Mouse (Mus musculus): ENCODE measurements around the gene Ptprn2. TPM values are rescaled to one million over a fixed set of nuclear protein-coding genes. Genes with fewer than 3 reads are reported as not detected.

Ptprn2 gene
- total RNA-seq, 2 experiments from 2014 or later: 0.31 to 0.45 TPM

DNA sequence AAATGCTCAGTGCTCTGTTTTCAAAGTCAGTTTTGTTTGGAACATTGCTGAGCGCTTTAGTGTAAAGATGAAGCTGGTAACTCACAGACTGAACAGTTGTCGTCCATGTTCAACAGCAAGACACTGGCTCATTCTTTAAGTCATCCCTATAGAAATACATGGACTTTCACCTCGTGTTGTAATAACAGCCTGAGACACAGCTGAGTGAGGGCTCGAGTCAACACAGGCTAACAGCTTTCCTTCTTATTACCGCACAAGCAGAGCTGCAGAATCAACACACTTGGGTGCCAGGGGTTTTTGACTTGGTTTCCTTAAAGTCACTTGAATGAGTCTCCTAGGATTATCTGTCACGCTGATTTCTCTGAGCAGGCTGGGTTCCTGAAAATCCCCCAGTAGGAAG, 744.8 kb downstream of the Ptprn2 start:
- no peak for DNase-seq

DNA sequence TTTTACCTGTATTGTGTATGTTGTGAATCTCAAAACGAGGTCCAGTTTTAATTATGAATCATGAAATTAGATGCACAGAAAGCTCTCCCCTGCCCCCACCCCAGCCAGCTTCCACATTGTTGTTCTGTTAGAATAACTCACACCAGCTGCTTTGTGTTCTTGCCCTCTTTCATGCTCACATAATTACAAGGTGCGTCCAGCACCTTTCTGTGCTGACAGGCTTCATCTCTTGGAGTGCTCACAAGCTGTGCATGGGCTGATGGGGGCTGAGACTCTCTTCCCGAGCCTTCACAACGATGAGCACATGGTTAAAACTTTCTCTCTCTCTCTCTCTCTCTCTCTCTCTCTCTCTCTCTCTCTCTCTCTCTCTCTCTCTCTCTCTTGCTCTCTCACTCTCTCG, 746.3 kb downstream of the Ptprn2 start:
- no peak for DNase-seq

DNA sequence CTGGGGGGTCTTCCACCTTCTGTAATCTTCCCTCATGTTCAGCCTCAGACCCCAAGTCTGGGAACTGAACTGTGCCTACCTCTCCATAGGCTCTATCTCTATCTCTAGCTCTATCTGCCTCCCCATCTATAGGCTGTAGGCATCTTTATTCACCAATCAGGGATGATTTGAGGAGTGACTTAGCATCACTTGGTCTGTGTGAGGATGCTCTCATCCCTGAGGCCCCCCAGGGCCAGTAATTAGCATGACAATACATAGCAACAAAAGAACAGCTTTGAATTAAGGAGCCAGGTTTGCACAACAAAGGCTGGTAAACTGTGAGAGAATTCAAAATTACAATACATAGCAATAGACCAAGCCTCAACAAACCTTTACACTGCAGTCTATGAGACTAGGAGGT, 749.6 kb downstream of the Ptprn2 start:
- no peak for DNase-seq

DNA sequence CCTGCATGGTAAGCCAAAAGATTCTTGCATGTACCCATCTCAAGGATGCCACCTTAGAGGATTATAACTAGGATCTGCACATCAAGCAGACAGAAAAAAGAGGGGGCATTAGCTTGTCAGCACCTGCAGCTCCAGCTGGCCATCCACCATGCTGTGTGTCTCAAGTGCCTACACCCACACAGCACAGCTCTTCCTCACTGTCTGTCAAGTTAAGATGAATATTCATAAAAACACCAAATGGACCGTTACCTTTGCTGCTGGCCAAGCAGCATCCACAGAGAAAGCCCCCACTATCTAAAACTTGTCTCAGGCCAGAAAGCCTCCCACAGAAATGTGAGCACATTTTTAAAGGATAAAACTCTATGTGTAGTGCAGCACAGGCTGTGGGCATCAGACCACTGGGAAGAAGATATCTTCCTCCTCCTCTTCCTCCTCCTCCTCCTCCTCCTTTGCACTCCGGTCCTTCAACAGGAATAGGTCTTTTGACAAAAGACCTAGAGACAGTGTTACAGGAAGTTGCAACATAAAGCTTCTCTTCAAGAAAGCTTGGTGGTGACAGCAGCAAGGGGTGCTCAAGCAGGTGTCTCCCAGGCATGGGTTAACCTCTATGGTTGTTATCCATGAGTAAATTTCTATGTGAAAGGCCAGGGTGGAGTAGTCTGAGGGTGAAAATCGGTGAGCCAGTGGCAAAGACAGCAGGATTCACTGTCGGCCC, 750.7 kb downstream of the Ptprn2 start:
- no peak for DNase-seq

DNA sequence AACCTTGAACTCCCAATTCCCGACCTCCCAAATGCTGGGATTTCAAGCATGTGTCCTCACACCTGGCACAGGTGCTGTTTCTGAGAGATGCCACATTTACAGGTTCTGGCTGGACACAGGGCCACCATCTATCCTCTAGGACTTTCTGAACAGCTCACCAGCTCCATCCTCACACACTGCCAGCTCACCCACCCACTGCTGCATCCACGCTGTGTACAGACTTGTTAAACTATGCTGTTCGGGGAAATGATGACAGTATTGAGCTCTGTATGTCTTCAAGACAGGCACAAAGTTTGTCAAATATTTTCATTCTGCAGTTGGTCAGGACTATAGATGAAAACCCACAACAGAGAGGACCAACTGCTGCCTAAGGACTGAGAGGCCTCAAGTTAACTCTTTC, 751.5 kb downstream of the Ptprn2 start:
- no peak for DNase-seq

DNA sequence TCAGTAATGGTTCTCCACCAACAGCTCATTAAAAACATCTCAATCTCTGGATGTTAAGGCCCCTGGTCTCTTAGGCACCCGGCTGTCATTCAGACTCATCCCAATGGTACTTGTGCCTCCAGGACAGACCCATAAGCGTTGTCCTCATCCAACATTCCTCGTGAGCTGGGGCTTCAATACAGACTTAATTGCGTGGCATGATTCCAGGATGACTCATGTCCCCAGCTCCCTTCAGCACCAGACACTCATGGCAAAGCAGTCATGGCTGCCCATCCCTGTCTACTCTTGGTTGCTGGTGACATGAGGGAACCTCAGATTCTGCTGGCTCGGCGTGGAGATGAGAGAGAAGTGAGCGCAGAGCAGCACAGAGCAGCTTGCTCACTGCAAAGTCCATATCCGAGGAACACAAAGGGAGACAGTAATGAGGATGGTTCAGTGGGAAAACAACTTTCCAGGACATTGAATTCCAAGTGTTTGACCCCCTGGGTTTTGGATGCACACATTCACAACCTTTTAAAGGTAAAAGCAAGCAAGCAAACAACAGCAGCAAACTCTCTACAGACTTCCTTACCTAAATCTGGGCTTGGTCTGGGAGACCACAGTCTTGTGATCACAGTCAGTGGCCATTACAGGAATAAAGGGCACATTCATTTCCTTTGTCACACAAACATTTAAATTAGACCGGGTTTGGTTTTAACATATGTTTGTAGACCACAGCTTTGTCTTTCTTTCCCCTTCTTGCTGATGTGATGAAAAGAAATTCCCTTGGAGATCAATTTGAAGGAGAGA, 754.6 kb downstream of the Ptprn2 start:
- DNase-seq: no peak

DNA sequence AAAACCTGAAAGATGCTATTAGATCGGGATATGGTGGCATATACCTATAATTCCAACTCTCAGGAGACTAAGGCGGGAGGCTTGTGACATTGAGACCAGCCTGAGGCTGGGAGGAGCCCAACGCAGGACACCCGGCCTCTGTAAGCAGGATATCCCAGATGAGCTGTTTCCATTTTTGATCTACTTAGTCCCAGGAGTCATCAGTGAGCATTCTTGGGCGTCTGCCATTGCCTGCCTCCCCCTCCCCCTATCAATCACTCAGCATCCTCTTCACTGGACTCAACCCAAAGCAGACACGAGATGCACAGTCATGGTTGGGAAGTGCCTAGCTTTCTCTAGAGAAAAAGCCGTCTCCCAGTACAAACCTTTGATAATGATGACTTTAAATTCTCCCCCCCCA, 756.7 kb downstream of the Ptprn2 start:
- no peak for DNase-seq

DNA sequence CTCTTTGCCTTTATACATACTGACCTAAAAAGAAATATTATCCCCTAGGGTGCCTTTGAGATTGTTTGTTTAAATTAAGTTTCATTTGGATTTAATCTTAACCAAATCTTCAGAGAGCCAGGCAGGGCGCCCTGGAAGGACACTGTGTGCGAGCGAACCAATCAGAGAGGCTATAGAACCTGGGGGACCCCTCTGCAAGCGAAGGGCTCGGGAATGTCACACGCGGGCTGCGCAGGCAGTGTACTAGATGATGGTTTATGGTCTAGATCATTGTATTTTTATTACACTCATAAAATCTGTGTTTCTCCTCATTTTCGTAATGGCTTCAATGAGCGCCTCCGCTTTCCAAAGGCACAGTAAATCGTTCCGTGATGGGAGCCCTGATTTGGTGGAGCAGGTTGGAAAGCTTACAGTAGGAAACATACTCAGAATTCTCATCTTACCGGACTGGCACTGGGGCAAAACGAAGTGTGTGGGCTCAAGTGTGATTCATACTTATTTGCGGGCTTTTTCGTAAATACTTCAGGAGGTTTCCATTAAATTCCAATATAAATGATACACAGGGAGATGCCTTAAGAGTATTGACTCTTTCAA, 760.5 kb downstream of the Ptprn2 start:
- no peak for DNase-seq

DNA sequence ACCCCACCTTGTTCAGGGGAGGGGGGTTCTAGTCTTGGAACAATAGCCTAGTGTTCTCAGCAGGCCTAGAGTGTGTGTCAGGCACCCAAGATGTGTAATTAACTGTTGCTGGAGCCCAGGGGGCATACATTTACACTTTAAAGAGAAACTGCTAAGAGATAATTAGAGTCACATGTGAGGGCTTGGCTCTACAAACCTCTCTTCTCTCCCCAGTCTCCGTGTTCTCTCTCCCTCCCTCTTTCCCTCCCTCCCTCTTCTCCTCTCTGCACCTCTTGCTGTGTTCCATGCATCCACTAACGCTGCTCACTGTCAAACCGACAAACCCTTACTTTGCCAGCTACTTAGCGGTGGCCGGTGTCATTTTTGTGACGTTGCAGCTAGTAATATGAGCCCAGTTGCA, 764.9 kb downstream of the Ptprn2 start:
- DNase-seq: no peak

DNA sequence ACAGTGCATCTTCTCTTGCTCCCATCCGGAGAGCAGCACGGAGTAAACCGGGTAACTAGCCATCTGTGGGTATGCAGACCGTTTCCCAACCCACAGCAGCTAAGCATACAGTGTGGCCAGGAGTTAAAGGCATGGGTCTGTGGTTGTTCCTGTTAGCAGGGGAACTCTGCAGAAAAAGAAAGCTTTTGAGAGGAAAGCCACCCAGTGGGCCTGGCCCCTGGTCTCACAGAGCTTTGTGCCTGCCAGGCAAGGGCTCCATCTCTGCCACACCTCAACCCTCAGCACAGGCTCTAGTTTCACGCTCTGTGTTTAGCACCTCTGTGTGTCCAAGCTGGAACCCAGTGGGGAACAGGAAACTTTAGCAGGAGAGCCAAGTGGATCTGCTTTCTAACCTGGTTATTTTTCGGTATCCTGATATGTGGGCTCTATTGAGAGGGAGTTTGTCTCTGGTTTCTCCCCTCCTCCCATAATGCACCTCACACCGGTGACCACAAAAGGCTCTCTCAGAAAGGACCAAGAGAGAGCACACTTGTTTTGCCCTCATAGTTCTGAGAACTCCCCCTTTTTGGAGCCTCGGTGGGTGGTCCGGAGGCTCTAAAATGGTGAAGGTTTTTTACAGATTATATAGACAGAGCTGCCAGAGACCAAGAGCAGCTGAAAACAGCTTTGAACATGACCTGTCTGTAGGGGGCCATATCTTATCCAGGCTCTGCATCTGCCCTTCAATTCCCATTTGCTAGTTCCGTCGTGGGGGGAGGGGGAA, 766.3 kb downstream of the Ptprn2 start:
- no peak for DNase-seq

DNA sequence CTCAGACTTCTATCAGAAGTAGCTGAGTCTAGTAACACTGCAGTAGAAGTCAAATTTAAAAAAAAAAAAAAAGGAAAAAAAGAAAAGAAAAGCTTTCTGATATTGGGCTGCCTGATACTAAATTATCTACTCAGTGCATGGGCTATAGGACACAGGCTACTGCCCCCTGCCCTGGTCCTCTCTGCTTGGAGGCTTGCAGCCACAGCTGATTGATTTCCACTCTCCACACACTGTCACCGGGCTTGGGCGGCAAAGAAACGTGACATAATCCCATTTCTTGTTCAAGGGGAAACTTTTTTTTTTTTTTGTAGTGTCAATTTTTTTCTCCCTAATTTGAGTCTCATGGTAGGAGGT, 766.9 kb downstream of the Ptprn2 start:
- no peak for DNase-seq

DNA sequence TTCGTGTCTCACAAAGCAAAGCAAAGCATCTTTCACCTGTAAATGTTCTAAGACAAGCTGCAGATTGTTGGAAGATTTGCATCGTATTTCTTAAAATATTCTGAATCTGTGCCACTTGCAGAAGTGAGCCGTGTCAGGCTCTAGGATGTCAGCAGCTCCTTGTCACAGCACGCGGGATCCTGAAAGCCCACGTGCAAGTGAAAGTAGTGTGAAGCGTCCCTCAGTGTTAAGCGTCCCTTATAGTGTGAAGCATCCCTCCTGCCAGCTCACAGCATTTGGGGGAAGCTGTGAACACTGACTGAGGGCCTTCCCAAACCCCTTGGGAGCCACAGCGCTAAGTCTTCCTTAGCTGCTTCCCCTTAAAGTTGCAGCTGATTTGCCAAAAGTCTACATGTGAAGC, 768.8 kb downstream of the Ptprn2 start:
- DNase-seq: no peak

DNA sequence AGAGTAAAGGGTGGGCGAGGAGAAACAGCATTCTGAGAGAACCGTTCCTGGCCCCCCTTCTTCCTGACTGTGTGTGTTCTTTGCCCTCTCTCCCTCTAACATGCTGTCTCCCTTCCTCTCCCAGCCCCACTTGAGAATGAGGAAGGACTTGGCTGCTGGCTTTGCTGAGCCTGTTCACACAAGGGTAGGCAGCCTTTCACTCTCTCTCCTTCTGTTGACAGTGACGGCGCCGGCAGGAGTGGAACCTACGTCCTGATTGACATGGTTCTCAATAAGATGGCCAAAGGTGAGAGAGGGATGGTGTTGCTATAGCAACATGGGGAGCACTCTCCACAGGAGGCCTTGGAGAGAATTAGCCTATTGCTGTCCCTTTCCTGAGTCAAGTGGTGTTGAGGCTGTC, 769.8 kb downstream of the Ptprn2 start:
- no peak for DNase-seq

DNA sequence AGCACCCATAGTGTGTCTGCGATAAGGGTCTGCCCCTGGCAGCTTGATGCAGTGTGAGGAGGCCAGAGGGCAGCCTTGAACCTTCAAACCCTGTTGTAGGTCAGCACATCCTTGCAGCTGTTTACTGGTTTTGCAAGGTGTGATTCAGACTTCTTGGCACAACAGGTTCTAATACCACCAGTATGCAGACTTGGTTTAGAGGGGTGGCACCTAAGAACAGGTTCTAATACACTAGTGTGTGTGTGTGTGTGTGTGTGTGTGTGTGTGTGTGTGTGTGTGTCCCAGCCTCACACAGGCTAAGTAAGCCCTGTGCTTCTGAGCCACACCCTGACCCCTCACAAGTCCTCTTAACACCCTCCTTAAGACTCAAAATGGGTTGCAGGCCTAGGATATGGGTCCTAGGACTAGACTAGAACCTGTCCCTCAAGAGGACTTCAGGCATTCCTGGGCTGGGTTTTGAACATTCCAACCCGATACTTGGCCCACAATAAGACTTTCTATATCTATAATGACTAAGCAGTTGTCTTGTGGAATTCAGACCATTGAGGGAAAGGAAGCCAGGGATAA, 770.3 kb downstream of the Ptprn2 start:
- no peak for DNase-seq

DNA sequence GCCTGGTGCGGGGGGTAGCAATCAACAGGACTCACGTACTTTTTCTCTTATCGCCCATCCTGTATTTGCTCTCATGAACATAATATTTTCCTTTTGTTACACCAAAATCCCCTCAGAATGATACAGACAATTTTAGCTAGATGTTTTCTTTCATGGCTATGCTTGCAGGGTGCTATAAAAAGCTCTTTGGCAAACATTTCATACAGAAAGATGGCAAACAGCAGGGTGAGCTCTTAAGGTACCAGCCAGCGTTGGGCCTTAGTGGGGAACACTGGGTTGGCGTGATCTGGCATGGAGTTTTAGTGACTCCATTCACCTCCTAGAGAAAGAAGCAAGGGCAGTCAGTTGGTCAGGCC, 771.3 kb downstream of the Ptprn2 start:
- no peak for DNase-seq

DNA sequence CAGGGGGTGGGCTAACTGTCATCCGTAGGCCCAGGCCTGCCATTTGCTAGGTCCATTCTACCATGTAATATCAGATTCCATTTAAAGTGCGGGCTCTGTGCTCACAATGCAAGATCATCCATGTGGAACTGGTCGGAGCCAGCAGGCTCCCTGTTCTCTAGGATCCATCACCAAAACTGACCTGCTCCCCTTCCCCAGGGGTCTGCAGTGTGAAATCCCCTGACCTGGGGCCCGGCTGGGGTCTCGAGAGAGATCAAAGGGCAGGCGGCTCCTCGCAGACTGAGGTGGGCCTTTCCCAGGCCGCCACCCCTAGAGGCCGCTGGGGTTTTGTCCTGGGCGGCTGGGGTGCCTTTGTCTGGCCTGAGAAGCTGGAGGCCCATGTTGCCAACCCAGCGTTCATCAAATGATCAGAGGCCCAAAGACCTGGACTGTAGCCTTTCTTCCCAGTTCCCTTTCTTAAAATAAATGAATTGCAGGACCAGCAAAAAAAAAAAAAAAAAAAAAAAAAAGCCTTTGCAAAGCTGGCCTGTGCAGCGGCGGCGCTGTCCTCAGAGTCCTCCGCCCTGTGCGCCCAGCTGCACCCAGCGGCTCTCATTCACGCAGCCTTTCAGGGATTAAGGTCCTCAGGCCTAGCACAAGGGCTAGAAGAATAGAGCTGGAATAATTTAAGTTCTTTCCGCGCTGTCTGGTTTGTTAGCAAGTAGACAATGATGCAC, 771.8 kb downstream of the Ptprn2 start:
- no peak for DNase-seq

DNA sequence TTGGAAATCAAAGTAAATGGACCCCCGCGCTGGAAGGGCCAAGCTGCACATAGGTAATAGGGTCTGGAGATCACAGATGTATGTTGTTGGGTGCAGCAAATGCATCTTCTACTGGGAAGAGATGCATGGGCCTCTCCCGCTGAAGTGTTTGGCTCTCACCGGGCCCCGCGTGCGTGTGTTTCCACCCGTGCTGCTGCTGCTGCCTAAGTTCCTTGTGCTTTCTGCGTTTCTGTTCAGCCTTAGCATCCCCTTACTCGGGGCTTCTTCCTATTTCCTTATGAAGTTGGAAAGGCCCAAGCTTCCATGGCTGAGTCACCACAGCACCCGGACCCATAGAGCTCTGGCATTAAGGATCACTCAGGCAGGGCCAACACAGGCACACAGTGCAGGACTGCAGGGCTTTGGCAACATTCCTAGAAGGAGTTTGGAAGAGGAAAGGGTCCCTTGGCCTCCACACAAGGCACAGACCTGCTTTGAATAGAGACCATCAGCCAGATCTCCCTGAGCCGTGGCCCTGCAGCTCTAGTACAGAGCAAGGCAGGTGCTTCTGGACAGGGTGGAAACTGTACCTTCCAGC, 772.5 kb downstream of the Ptprn2 start:
- no peak for DNase-seq

DNA sequence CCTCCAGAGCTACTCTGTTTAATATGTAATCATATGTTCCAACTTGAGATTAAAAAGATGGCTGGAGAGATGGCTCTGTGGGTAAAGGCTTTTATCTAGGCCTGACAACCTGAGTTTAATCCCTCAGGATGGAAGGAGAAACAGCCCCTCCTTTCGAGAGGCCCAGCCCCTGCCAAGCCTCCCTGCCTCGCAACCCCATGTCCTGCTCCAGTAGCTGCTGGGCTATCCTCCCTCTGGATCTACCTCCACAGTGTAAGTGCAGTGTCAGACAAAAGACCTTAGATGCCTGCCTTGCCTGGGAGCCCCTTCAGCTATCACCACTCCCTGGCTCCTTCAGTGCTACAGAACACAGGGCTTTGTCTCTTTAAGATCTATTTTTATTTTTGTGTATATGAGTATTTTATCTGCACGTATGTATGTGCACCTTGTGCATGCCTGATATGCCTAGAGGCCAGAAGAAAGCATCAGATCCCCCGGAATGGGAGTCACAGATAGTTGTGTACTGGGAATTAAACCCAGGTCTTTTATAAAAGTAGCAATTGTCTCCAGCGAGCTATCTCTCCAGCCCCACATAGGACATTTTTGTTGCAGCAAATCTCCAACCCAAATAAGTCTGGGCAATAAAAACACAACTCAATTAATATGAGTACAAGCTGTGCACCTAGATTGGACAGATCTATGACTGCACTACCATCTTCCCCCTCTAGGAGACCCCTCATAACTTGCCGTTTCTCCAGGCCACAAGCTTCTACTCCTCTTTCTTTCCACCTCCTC, 775.1 kb downstream of the Ptprn2 start:
- no peak for DNase-seq

DNA sequence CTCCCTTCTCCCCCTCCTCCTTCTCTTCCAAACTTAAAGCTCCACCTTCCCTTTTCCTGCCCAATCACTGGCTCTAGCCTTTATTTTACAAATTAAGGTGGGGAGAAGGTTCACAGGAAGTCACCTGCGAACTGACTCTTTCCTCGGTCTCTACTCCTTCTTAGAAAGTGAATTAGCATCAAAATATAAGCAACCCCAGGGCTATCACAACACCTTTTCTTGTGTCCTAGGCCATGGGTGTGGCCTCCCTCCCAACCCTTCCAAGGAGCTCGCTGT, 775.6 kb downstream of the Ptprn2 start:
- no peak for DNase-seq

DNA sequence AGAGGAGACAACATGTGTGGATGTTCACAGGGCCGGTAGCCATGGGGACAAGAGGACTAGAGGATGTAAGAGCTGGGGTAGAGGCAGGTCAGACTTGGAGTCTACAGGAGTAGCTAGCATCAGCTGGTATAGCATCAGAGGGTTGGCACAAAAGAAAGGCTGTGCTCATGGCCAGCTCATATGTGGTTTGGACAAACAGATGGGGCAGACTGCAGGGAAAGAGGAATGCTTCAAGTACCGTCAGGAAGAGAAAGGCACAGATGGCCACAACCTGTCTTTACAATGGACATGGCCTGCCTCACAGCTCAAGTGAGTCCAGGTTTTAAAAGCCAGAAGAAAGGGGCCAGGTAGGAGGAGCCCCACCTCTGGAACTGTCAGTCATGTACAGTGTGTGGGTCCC, 776.5 kb downstream of the Ptprn2 start:
- no peak for DNase-seq

DNA sequence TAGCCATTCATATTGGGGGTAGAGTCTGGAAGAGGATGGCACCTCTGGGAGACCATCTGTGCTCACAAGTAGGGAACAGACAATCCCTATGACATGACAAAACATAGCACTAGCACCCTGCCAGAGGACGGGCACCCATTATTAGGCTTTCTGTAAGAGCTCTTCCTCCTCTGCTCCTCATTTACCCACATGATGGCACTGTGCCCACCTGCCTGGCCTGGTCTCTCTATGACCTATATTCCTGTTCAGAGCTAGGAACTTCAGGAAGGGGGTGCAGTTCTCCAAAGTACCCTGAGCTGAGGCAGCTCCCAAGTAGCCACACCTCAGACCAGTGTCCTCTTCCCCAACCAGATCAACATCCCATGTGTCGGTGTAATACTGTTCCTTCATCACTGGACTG, 777.6 kb downstream of the Ptprn2 start:
- DNase-seq: no peak

All from gastrocnemius, postnatal 10 days (tissue).